Mouse (Mus musculus) left cerebral cortex, postnatal 36 days (tissue): Measurements from ENCODE around the gene Olfr150. TPM values are rescaled to one million over a fixed set of nuclear protein-coding genes. Genes with fewer than 3 reads are reported as not detected.
A peak's percentile ranks its signal among the peaks of the same experiment; 100 is the strongest.
"Not testable (repeated sequence)": the region's sequence is repeated elsewhere in the genome, so short reads cannot be mapped to it uniquely, and the experiment has no call there.

ENCODE experiments used
- DNase-seq, 2 experiments: peaks; one replicate each; pipeline ENCODE4 v3.0.0; 2021 to 2022; ENCODE audit warnings: low spot score in 2 of 2, mixed read lengths in 1 of 2
- intact Hi-C: fragments of 180-260 bp; cut with DNase I; formaldehyde crosslinking; loops from one replicate; pipeline ENCODE4 v1.15.1; 2025
- total RNA-seq, 2 experiments: library from RNA; stranded (reverse); gene quantifications; 2 replicates each; pipeline ENCODE4 v1.2.3; 2021

Gene Olfr150
- not detected for total RNA-seq

GRCm38 (mm10) chr9:39730678-39731077 is at the start of gene Olfr150:
Gene Olfr150, plus strand, starts transcription at chr9:39730978.
- DNase-seq, result no peak

GRCm38 (mm10) chr9:39701123-39701522 is 29.7 kb upstream of the Olfr150 start:
- DNase-seq, intact Hi-C loops: not testable (repeated sequence)

More at GRCm38 (mm10) chr9:39730678-39731077, at the start of gene Olfr150:
- intact Hi-C loops, result no loop called here

GRCm38 (mm10) chr9:39707017-39707416 is 23.8 kb upstream of the Olfr150 start, which contains the start of gene Olfr149:
Gene Olfr149, minus strand, starts transcription at chr9:39707117.
- no peak for DNase-seq
- intact Hi-C loops, result no loop called here

GRCm38 (mm10) chr9:39708958-39709357 is 21.8 kb upstream of the Olfr150 start:
- DNase-seq, result no peak
- intact Hi-C loops, result no loop called here

GRCm38 (mm10) chr9:39711053-39711452 is 19.7 kb upstream of the Olfr150 start, which contains the start of gene Olfr965:
Gene Olfr965, plus strand, starts transcription at chr9:39711353.
- intact Hi-C loops, result no loop called here
- DNase-seq, result no peak

- no peak for DNase-seq
- intact Hi-C loops, result no loop called here
Observed at GRCm38 (mm10) chr9:39740741-39741140, 10.0 kb downstream of the Olfr150 start.

- intact Hi-C loops, result no loop called here
- no peak for DNase-seq
Observed at GRCm38 (mm10) chr9:39745949-39746348, 15.2 kb downstream of the Olfr150 start, which contains the start of gene Olfr967. Gene Olfr967, plus strand, starts transcription at chr9:39746249.

GRCm38 (mm10) chr9:39746428-39746827 is 15.7 kb downstream of the Olfr150 start:
- DNase-seq, result peak in 1 of 2 experiments; percentile 4
- intact Hi-C loops, result no loop called here

GRCm38 (mm10) chr9:39783153-39783552 is 52.4 kb downstream of the Olfr150 start, which contains the start of gene Olfr968:
Gene Olfr968, minus strand, starts transcription at chr9:39783253.
- intact Hi-C loops, result no loop called here
- no peak for DNase-seq

Other genes starting within 250 kb of the Olfr150 start
- gene Olfr44, start 237.0 kb upstream of the Olfr150 start, total RNA-seq, result not detected
- gene Olfr957, start 215.2 kb upstream of the Olfr150 start, total RNA-seq, result not detected
- gene Olfr958, start 176.9 kb upstream of the Olfr150 start, total RNA-seq, result not detected
- not detected for gene Olfr959, start 155.4 kb upstream of the Olfr150 start, total RNA-seq
- gene AW551984, start 126.6 kb upstream of the Olfr150 start, total RNA-seq, result 1 to 10 TPM; 3.3 to 7.3 TPM
- gene Olfr148, start 120.3 kb upstream of the Olfr150 start, total RNA-seq, result not detected
- not detected for gene Olfr960, start 109.6 kb upstream of the Olfr150 start, total RNA-seq
- gene Olfr961, start 85.9 kb upstream of the Olfr150 start, total RNA-seq, result not detected
- gene Olfr963, start 63.8 kb upstream of the Olfr150 start, total RNA-seq, result not detected
- gene Olfr149, start 23.9 kb upstream of the Olfr150 start, total RNA-seq, result not detected
- gene Olfr965, start 19.6 kb upstream of the Olfr150 start, total RNA-seq, result not detected
- gene Olfr967, start 15.3 kb downstream of the Olfr150 start, total RNA-seq, result not detected
- gene Olfr968, start 52.3 kb downstream of the Olfr150 start, total RNA-seq, result not detected
- not detected for gene Olfr969, start 60.0 kb downstream of the Olfr150 start, total RNA-seq
- gene Olfr970, start 77.9 kb downstream of the Olfr150 start, total RNA-seq, result not detected
- gene Olfr971, start 105.9 kb downstream of the Olfr150 start, total RNA-seq, result not detected
- gene Olfr972, start 135.4 kb downstream of the Olfr150 start, total RNA-seq, result not detected
- gene Olfr229, start 176.4 kb downstream of the Olfr150 start, total RNA-seq, result not detected
- not detected for gene Olfr974, start 206.5 kb downstream of the Olfr150 start, total RNA-seq
- not detected for gene Olfr975, start 221.1 kb downstream of the Olfr150 start, total RNA-seq
- not detected for gene Olfr976, start 230.2 kb downstream of the Olfr150 start, total RNA-seq